Mouse (Mus musculus) cerebellum, adult (tissue): ENCODE data around the gene Nap1l1.
"Not testable (repeated sequence)": the region's sequence is repeated elsewhere in the genome, so short reads cannot be mapped to it uniquely, and the experiment has no call there.

Experiments
- ATAC-seq: cut with Nextera tagmentation; 2 replicates; pipeline ENCODE4 v1.9.2; 2017; ENCODE audit warnings: mild to moderate bottlenecking, moderate library complexity, mixed read lengths; ENCODE audit not compliant: insufficient number of reproducible peaks, low FRiP score, low TSS enrichment

The Nap1l1 gene

GRCm38 (mm10) chr10:111472686-111473510, at the start of gene Nap1l1:
Nap1l1 (plus strand) TSS chr10:111473223.
- peak; percentile 96 for ATAC-seq

GRCm38 (mm10) chr10:111426491-111426890, 46.5 kb upstream of the Nap1l1 start:
- ATAC-seq: no peak

- ATAC-seq: no peak
Observed at GRCm38 (mm10) chr10:111433502-111433901, 39.5 kb upstream of the Nap1l1 start.

GRCm38 (mm10) chr10:111441034-111441440, 32.0 kb upstream of the Nap1l1 start:
- ATAC-seq: no peak

GRCm38 (mm10) chr10:111444199-111444598, 28.8 kb upstream of the Nap1l1 start:
- no peak for ATAC-seq

GRCm38 (mm10) chr10:111445939-111446671, 26.9 kb upstream of the Nap1l1 start:
- ATAC-seq: no peak

DNA sequence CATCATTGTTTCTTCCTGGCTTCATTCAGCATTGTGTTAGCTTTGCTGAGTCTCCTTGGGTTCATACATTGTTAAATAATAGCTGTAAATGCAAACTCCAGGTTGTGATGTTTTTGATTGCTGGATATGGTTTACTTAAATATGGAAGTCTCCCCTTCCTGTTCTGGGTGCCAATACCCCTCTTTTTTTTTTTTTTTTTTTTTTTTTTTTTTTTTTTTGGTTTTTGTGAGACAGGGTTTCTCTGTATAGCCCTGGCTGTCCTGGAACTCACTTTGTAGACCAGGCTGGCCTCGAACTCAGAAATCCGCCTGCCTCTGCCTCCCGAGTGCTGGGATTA, 26.4 kb upstream of the Nap1l1 start:
- not testable (repeated sequence) for ATAC-seq

GRCm38 (mm10) chr10:111449662-111450061, 23.4 kb upstream of the Nap1l1 start:
- ATAC-seq: not testable (repeated sequence)

- ATAC-seq: no peak
Observed at GRCm38 (mm10) chr10:111451683-111452322, 21.2 kb upstream of the Nap1l1 start.

GRCm38 (mm10) chr10:111452426-111452825, 20.6 kb upstream of the Nap1l1 start:
- ATAC-seq: no peak

GRCm38 (mm10) chr10:111454698-111455308, 18.2 kb upstream of the Nap1l1 start:
- ATAC-seq: no peak

DNA sequence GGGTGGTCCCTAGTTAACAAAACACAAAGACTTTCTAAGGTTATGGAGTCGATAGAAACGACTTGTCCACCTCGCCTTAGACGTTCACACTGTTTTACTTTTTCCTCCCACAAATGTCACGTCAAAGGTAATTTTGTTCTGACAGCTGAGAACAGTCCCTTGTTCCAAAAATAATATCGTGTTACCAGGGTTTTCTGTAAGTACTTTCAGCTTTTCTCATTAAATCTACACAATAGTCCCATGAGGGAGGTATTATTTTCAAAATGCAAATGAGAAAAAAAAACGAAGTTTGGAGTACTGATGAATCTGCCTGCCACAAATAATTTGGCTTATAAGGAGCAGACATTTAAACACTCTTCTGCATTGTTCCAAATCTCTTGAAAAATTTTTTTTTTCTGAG, 14.9 kb upstream of the Nap1l1 start:
- ATAC-seq: no peak

- no peak for ATAC-seq
Observed at GRCm38 (mm10) chr10:111459040-111459439, 14.0 kb upstream of the Nap1l1 start.

DNA sequence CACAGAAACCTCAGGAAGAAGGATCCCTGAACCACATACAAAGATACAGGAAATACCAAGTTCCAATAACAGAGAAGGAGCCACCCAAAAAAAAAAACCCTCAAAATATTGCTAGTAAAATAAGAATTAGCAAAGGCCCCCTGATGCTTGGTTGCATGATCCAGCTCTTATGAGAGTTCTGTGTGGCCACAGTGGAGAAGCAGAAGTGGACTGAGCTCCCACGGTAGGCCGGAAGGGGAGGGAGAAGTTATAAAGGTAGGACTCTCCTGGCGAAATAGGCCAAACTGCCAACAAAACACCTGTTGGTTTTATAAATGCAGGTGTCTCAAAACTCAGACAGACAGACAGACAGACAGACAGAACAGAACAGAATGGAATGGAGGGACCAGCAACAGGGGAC, 13.1 kb upstream of the Nap1l1 start:
- no peak for ATAC-seq

- ATAC-seq: no peak
Observed at GRCm38 (mm10) chr10:111460381-111460780, 12.6 kb upstream of the Nap1l1 start.

DNA sequence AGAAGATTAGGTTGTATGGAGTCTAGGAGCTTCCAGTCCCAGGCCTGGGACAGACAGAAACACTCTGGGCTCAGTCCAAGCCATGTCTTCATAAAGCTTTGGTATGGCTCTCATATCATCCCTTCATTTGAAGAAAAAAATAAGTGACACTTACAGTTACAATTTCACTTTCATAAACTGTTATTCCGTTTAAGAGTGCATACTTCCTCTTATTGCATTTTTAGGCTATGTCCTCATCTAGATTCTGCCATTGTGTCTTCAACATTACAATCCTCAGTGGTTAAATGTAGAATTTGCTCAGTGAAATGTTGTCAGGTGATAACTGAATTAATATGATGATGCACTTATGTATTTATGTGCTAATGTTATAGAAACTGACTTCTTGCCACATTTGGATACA, 8.2 kb upstream of the Nap1l1 start:
- ATAC-seq: no peak

DNA sequence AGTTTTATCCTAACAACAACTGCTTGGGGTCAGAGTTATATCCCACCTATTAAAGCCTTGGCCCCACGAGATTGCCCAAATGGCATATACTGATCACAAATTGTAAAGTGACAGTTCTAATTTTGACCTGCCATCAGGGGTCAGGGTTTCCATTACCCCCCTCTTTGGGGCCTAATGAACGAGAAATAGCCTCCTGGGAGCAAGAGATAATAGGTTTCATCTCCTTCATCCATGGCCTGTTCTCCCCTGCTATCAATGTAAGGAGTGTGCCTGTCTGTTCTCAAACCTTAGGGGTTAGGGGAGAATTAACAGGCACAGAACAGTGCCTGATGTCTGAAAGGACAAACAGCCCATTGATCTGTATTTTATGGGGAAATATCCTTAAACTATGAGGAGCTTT, 7.6 kb upstream of the Nap1l1 start:
- ATAC-seq: no peak

DNA sequence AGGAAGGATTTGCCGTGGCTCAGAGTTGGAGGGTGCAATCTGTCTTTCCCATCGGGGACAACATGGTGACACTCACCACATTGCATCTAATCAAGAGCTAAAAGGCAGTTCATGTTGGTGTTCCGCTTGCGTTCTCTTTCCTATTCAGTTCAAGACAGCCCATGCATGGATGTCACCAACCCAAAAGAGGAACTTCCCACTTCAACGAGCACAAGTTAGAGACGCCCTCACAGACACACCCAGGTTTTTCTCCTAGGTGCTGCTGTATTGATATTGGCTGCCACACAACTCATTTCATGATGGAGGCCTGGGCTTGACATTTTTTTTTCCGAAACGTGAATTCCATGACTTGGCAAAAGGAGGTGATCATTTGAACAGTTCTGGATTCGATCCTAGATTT, 1.9 kb upstream of the Nap1l1 start:
- ATAC-seq: no peak

DNA sequence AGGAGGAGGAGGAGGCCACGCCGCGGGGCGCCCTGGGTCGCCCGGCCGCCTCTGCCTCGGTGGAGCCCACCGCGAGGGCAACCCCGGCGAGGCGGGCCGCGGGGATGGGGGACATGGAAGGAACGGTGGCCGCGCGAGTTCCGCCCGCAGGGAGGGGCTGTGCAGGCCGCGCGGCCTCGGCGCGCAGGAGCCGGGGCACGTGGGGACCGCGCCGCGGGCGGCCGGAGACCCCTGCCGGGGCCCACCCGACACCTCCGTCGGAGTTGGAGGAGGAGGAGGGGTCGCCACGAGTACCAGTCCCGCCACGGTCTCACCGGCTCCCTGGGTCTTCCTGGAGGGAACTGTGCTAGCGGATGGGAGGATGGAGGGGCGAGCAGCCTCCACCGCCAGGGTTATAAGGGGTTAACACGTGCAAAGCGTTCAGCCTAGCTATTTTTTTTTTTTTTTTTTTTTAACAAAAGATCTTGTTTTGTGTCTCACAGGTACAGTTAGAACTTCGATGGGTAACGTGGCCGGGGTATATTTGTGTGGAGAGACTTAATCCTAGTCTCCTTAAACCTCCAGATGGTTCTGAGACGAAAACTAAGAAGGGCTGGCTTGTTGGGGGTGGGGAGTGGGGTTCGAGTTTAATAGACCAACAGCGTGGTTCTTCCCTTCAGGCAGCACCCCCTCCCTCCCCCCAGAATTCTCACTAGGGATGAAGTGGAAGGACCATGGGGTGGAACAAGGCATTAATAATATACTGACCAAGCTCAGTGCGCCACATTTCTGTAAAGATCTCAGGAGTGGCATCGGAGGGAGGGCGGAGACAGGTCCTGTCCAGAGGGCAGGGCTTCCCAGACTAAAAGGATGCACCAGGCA, 718 bp downstream of the Nap1l1 start:
- ATAC-seq: peak; percentile 41; the same call in 1 of the 2 replicates

DNA sequence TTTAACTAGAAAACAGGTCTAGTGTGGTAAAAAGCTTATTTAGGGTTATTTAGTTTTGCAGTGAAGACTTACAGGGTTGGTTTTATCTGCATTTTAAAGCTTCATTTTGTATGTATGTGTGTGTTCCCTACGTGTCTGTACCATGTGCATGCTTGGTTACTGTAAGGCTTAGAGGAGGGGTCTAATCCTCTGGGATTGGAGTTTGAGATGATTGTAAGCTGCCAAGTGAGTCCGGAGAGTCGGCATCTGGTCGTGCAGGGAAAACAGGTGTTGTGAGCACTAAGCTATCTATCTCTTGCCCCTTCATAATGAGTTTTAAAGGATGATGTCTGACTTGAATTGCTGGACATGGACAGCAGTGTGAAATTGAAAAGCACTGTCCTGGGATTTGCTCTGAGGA, 3.3 kb downstream of the Nap1l1 start:
- ATAC-seq: no peak
